Mouse (Mus musculus) induced T-regulatory cell, adult 2 months (primary cell): Measurements from ENCODE around the gene Ppt2.
A peak's percentile ranks its signal among the peaks of the same experiment; 100 is the strongest.

Experiments
- DNase-seq: peaks from one replicate; pipeline ENCODE4 v3.0.0-alpha.2; 2012; ENCODE audit warnings: low read depth

Gene Ppt2

GRCm38 (mm10) chr17:34656666-34657065, 28.4 kb upstream of the Ppt2 start:
- no peak for DNase-seq

GRCm38 (mm10) chr17:34655581-34655991, 27.3 kb upstream of the Ppt2 start:
- no peak for DNase-seq

DNA sequence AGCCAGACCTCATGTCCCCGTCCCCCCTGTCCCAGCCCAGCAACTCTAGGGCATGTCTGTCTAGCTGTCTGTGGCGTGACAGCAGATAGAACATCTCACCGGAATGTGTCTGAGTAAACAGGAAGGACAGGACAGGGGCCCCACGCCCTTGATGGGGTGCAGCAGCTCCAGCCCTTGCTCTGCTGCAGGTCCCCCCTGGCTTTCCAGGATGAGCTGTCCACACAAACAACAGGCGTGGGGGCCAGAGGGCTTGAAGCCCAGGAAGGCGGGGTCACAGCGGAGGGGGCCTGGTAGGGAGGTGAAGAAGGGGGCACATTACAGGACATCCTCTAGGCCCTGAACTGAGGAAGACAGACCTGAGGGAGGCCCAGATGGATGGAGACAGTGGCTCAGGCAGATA, 26.9 kb upstream of the Ppt2 start:
- DNase-seq = no peak

DNA sequence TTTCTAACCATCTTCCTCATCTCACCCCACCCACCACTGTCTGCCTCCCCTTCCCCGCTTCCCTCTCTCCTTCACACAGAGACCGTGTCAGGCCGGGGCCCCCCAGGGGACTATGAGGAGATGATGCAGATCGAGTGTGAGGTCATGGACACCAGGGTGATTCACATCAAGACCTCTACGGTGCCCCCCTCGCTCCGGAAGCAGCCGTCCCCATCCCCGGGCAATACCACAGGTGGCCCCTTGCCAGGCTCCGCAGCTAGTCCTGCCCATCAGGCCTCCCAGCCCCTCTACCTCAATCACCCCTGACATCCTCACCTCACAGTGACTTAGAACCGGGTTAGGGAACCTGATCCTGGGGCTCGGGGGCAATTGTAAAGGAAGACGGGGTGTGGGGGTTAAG, 26.1 kb upstream of the Ppt2 start:
- no peak for DNase-seq

- peak; percentile 79 for DNase-seq
Measured at GRCm38 (mm10) chr17:34653746-34654285, 25.5 kb upstream of the Ppt2 start.

DNA sequence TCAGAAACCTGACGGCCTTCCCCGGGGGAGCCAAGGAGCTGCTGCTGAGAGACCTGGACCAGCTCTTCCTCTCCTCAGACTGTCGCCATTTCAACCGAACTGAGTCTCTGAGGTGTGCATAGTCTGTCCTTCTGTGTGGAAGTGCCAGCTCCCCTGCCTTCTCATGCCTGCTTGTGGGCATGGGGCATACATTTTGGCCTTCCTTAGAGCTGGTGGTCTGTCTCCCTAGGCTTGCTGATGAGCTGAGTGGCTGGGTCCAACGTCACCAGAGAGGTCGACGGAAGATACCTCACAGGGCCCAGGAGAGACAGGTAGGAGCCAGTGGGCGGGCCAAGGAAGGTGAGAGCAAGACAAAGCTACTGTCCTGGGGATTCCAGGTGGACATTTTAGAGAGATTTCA, 24.7 kb upstream of the Ppt2 start:
- DNase-seq = no peak

DNA sequence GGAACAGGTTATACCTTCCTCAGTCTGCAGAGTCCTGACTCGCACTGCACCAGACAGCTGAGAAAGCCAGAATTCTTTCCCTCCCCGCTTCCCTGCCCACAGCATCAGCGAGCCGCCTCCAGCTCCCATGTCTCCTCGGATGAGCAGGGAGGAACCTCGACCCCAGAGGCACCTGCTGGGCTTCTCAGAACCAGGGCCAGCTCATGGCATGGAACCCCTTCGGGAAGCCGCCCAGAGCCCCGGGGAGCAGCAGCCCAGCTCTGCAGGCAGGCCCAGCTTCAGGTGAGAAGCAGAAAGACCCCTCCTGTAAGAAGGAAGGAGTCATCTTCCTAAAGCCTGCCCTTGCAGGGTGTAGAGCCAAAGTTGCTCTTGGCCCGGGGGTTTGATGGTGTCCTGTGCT, 24.2 kb upstream of the Ppt2 start:
- no peak for DNase-seq

DNA sequence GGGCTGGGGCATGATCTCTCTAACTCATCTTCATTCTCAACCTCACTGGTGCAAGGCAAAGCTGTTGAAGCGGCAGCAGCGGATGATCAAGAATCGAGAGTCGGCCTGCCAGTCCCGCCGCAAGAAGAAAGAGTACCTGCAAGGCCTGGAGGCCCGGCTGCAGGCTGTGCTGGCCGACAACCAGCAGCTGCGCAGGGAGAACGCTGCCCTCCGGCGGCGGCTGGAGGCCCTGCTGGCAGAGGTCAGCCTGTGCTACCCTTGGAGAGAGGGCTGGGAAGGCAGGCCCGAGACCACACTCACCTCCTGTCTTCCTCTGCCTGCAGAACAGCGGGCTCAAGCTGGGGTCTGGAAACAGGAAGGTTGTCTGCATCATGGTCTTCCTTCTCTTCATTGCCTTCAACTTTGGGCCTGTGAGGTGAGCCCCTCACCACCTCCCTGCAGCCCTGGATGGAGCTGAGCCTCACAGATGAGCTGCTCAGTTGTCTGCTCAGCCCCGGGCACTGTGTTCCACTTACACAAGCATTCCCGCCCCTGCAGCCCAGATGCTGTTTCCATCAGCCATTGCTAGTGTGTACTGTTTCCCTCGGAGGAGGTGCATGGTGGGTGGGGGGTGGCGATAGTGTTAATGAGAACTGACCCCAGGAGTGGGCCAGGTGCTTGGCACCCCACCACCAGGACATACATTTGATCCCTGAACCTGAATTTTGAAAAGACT, 23.4 kb upstream of the Ppt2 start:
- DNase-seq = peak; percentile 36

DNA sequence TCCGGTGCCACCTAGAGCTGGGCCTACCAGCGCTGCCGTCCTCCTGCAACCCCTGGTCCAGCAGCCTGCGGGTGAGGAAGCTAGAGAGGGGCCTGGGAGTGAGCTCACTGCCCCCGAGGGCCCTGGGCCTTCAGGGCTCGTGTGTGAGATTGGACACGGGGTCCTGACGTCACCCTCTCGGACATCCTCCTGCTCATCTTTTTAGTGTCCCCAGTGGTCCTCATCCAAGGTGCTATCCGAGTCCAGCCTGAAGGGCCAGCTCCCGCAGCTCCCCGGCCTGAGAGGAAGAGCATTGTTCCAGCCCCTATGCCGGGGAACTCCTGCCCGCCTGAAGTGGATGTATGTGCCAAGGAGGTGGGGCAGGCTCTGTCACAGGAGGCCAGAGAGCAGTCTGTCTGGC, 22.5 kb upstream of the Ppt2 start:
- DNase-seq = no peak

- DNase-seq = no peak
Measured at GRCm38 (mm10) chr17:34649106-34649864, 21.0 kb upstream of the Ppt2 start.

GRCm38 (mm10) chr17:34648141-34648890, 20.0 kb upstream of the Ppt2 start:
- no peak for DNase-seq

- DNase-seq = peak; percentile 98
Measured at GRCm38 (mm10) chr17:34646906-34647787, 18.8 kb upstream of the Ppt2 start, which contains the start of gene Atf6b. TSS of gene Atf6b (plus strand) at chr17:34647146.

DNA sequence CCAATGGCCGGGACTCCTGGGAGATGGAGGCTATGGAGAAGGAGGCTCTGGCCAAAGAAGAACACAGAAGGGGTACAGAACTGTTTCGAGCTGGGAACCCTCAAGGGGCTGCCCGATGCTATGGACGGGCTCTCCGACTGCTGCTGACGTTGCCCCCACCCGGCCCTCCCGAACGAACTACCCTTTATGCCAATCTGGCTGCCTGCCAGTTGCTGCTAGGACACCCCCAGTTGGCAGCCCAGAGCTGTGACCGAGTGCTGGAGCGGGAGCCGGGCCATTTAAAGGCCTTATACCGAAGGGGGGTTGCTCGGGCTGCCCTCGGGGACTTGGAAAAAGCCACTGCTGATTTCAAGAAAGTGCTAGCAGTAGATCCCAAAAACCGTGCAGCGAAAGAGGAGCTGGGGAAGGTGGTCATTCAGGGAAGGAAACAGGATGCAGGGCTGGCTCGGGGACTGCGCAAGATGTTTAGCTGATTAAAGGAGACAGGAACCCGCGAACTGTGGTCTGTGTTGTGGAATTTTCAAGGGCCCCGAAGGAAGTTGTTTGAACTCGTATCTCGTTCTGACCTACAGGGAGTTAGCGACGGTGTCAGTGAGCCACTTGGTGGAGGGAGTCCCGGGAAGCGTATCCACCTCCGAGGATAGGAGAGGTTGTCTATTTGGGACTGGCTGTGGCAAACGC, 17.7 kb upstream of the Ppt2 start:
- DNase-seq = peak; percentile 32

GRCm38 (mm10) chr17:34645256-34645829, 17.0 kb upstream of the Ppt2 start:
- DNase-seq = peak; percentile 28

GRCm38 (mm10) chr17:34644608-34645007, 16.3 kb upstream of the Ppt2 start, which contains the start of gene Fkbpl:
TSS of gene Fkbpl (plus strand) at chr17:34644764.
- peak; percentile 99 for DNase-seq

DNA sequence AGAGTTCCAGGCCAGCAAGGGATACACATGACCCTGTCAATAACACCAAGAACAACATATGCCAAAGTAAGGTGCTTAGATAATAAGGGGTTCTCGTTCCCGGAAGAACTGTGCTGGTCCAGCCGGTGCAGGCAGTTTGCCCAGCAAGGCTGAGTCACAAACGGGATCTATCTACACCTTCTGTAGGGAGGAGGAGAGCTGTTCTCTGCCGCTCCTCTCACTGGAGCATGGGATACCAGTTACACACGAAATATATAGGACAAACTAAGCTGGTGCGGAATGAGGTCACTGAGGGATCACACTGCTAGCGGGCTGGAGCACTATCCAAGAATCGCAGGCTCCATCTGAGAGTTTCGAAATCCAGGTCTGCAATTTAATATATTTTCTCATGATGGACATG, 15.6 kb upstream of the Ppt2 start:
- no peak for DNase-seq

- DNase-seq = no peak
Measured at GRCm38 (mm10) chr17:34643379-34643778, 15.1 kb upstream of the Ppt2 start.

DNA sequence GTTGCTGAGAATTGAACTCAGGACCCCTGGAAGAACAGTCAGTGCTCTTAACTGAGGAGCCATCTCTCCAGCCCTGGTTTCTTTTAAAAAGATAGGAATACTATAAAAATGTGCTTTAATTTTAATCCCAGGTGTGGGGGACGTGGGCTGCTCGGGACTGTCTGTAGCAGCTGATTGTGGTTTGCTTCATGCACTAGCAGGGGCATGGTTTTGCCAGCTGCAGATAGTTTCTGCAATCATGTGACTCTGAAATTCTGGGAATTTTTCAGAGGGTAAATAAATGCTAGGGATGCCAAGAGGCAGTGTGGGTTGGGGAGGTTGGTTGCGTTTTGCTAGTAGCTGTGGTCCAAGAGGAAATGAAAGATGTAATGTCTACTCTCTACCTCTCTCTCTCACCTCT, 13.6 kb upstream of the Ppt2 start:
- DNase-seq = no peak

- no peak for DNase-seq
Measured at GRCm38 (mm10) chr17:34640778-34641601, 12.7 kb upstream of the Ppt2 start.
